Mouse (Mus musculus): ENCODE measurements at regions not wholly inside any gene's neighbourhood (a gene's known extent, or its start where the extent isn't known, plus 50 kb on each side); places are given as distances from the start of the nearest gene placed in this dataset.
A peak's percentile ranks its signal among the peaks of the same experiment; 100 is the strongest.
"Not testable (repeated sequence)": the region's sequence is repeated elsewhere in the genome, so short reads cannot be mapped to it uniquely, and the experiment has no call there.

GRCm38 (mm10) chr5:81878563-81878962, 858.6 kb downstream of the Adgrl3 start:
- no peak for DNase-seq (ENCODE audit: low spot score in 2 of 2)

- no peak for DNase-seq (ENCODE audit: low spot score in 2 of 2)
Observed at GRCm38 (mm10) chr5:81893358-81893757, 873.4 kb downstream of the Adgrl3 start.

- DNase-seq (ENCODE audit: low spot score in 2 of 2), result no peak
Observed at GRCm38 (mm10) chr5:81909368-81909767, 889.4 kb downstream of the Adgrl3 start.

- no peak for DNase-seq (ENCODE audit: low spot score in 2 of 2)
Observed at GRCm38 (mm10) chr5:81909964-81910363, 890.0 kb downstream of the Adgrl3 start.

GRCm38 (mm10) chr5:81916667-81917066, 896.7 kb downstream of the Adgrl3 start:
- no peak for DNase-seq (ENCODE audit: low spot score in 2 of 2)

GRCm38 (mm10) chr5:81940798-81941197, 920.9 kb downstream of the Adgrl3 start:
- no peak for DNase-seq (ENCODE audit: low spot score in 2 of 2)

GRCm38 (mm10) chr5:81969685-81970524, 950.0 kb downstream of the Adgrl3 start:
- no peak for DNase-seq (ENCODE audit: low spot score in 2 of 2)

GRCm38 (mm10) chr5:81970525-81971011, 950.6 kb downstream of the Adgrl3 start:
- DNase-seq (ENCODE audit: low spot score in 2 of 2), result no peak

- DNase-seq (ENCODE audit: low spot score in 2 of 2), result no peak
Observed at GRCm38 (mm10) chr5:81976515-81976914, 956.6 kb downstream of the Adgrl3 start.

- no peak for DNase-seq (ENCODE audit: low spot score in 2 of 2)
Observed at GRCm38 (mm10) chr5:81983351-81983750, 963.4 kb downstream of the Adgrl3 start.

GRCm38 (mm10) chr5:81988069-81988468, 968.1 kb downstream of the Adgrl3 start:
- DNase-seq (ENCODE audit: low spot score in 2 of 2), result no peak

GRCm38 (mm10) chr5:82007955-82008354, 988.0 kb downstream of the Adgrl3 start:
- no peak for DNase-seq (ENCODE audit: low spot score in 2 of 2)

GRCm38 (mm10) chr5:82024126-82024525, 1004.2 kb downstream of the Adgrl3 start:
- DNase-seq (ENCODE audit: low spot score in 2 of 2), result no peak

GRCm38 (mm10) chr5:82034776-82035175, 1014.8 kb downstream of the Adgrl3 start:
- peak; percentile 19 to 31 for DNase-seq (ENCODE audit: low spot score in 2 of 2)

- no peak for DNase-seq (ENCODE audit: low spot score in 2 of 2)
Observed at GRCm38 (mm10) chr5:82046106-82046505, 1026.2 kb downstream of the Adgrl3 start.

GRCm38 (mm10) chr5:82059108-82059838, 1039.3 kb downstream of the Adgrl3 start:
- no peak for DNase-seq (ENCODE audit: low spot score in 2 of 2)

GRCm38 (mm10) chr5:82060679-82061078, 1040.7 kb downstream of the Adgrl3 start:
- no peak for DNase-seq (ENCODE audit: low spot score in 2 of 2)

GRCm38 (mm10) chr5:82069221-82069620, 1049.3 kb downstream of the Adgrl3 start:
- not testable (repeated sequence) for DNase-seq (ENCODE audit: low spot score in 2 of 2)

- no peak for DNase-seq (ENCODE audit: low spot score in 2 of 2)
Observed at GRCm38 (mm10) chr5:82089401-82089800, 1069.5 kb downstream of the Adgrl3 start.

- DNase-seq (ENCODE audit: low spot score in 2 of 2), result no peak
Observed at GRCm38 (mm10) chr5:82103056-82103807, 1083.3 kb downstream of the Adgrl3 start.

- DNase-seq (ENCODE audit: low spot score in 2 of 2), result no peak
Observed at GRCm38 (mm10) chr5:82103857-82104256, 1083.9 kb downstream of the Adgrl3 start.

GRCm38 (mm10) chr5:82125921-82126459, 1106.1 kb downstream of the Adgrl3 start:
- DNase-seq (ENCODE audit: low spot score in 2 of 2), result no peak

Measured in heart, adult 9 months (tissue).